Mouse (Mus musculus) R1 (cell line): ENCODE measurements around the gene Gpam.

Source experiments
- DNase-seq: peaks from one replicate; pipeline ENCODE4 v3.0.0-alpha.2; 2018; ENCODE audit warnings: low read depth, low spot score

The Gpam gene

DNA sequence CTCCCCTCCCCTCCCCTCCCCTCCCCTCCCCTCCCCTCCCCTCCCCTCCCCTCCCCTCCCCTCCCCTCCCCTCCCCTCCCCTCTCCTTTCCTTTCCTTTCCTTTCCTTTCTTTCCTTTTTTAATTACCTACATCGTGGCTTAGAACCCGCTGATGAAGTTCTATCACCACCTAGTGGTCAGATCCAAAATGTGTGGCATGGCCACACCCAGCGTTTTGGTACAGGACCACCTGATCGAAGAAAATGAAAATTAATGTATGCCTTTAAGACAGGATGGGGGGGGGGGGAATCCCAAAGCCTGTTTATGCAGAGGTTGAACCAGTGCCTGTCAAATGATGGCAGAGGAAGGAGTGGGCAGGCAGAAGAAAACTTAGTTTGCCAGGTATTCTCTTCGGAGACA is 65.1 kb downstream of the Gpam start:
- peak; percentile 57 for DNase-seq

DNA sequence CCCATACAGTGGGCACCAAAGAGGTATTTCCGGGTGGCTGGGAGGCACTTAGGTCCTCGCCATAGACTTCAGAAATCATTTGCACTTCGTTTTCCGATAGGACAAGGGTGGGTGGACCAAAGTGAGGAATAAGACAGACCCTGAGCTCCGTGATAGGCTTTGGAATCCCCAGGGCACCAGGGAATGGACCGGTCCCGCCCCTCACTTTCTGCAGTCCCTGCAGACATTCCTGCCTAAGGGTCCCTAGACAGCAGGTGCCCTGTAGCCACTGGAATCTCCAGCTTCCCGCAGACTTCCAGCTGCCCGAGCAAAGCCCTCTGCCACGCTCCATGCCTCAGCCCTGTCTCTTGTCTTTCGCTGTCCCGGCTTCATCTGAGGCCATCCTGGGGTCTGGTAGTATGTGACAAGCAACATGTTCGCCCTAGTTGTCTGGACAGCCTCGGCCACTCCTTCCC is 65.6 kb downstream of the Gpam start:
- no peak for DNase-seq

GRCm38 (mm10) chr19:55060964-55061363 is 66.1 kb downstream of the Gpam start:
- DNase-seq, result peak; percentile 72

DNA sequence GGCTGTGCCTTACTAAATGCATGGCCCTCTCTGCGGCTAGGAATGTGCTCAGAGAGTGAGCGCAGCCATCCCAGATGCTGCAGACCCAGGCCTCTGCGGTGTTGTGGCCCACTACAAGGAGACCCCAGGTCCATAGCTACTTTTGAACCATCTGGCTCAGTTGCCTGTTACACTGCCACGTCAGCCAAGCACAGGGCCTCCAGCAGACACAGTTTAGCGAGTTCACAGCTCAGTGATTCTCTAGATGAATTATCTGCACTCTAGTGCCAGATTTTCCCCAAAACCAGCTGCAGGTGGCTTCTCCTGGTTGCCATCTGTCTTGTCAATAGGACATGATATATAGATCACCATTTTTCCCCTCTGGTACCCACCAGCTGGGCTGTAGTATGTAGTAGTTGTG is 69.6 kb downstream of the Gpam start:
- no peak for DNase-seq

DNA sequence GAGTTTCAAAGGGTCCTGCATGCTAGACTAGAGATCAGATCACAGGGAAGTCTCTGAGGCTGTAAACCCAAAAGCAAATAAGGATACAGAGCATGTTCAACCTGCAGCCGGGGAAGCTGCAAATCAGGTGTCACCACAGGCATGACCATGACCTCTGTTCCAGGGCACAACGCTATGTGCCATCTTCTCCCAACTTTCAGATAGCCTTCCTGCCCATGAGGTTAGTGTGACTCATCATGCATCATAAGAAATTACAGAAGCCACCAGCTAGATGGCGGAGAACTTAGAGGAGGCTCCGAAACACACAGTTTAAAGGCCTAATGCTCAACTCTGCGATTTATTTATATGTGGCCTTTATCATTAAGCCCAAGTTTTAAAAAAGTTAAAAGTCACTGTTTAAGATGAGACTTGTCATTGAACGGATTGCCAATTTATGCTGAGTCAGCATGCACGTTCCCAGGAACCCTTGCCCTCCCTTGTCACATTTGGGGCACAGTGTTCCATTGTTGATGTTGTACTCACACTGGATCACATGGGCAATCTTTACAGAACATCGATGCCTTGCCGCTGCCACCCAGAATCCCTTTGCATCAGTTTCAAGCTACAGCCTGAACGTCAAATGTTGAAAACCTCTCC is 71.3 kb downstream of the Gpam start:
- DNase-seq, result no peak

- DNase-seq, result no peak
Measured at GRCm38 (mm10) chr19:55053163-55053562, 73.9 kb downstream of the Gpam start.

- no peak for DNase-seq
Measured at GRCm38 (mm10) chr19:55037406-55037805, 89.6 kb downstream of the Gpam start.

DNA sequence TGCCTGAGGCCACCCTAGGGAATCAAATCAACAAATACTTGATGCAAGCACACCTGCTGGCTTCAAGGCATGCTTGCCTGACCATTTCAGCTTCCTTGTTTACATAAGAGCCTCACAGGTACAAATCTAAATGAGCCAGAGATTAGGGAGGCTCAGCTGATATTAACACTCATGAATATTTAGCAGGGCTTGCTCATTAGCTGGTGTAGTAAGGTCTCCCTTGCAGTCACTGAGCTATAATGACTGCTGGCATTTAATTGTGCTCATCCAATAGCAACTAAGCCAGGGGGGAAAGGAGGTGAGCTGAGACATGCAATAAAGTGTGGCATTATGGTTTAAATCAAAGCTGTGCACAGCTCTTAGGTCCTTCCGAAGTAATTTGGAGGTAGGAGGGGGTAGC is 108.2 kb downstream of the Gpam start:
- no peak for DNase-seq
